Mouse (Mus musculus): ENCODE data around the gene Lhfp. TPM values are rescaled to one million over a fixed set of nuclear protein-coding genes. Genes with fewer than 3 reads are reported as not detected.

Lhfp gene
- under 1 TPM in 1 of 2 experiments, not detected in 1; 0.26 TPM for total RNA-seq (2023)

GRCm38 (mm10) chr3:53041411-53042239 lies at the start of gene Lhfp:
Lhfp (plus strand) TSS chr3:53041528.

GRCm38 (mm10) chr3:53016436-53017340 lies 24.6 kb upstream of the Lhfp start, which contains the start of gene Cog6:
Cog6 (minus strand) TSS chr3:53017237.

Other genes with a start within 250 kb of the Lhfp start
- gene Cog6, start 24.3 kb upstream of the Lhfp start, total RNA-seq (2023), result 10 to 100 TPM; 30.2 to 31.4 TPM